Mouse (Mus musculus) testis, adult 2 months (tissue): ENCODE results near the gene Zfp687. TPM values are rescaled to one million over a fixed set of nuclear protein-coding genes. Genes with fewer than 3 reads are reported as not detected.
A peak's percentile ranks its signal among the peaks of the same experiment; 100 is the strongest.
"Not testable (repeated sequence)": the region's sequence is repeated elsewhere in the genome, so short reads cannot be mapped to it uniquely, and the experiment has no call there.

Experiments used
- H3K27ac ChIP-seq: fragments of 200-500 bp; 2 replicates; pipeline ENCODE4 v1.5.1; 2012; ENCODE audit warnings: low read depth, low read length; ENCODE audit not compliant: control insufficient read depth, insufficient read depth
- H3K27me3 ChIP-seq: fragments of 200-500 bp; 2 replicates; pipeline ENCODE4 v1.6.1; 2012; ENCODE audit warnings: mild to moderate bottlenecking, low read length, moderate library complexity; ENCODE audit not compliant: control insufficient read depth, insufficient read depth
- H3K36me3 ChIP-seq: fragments of 200-500 bp; 2 replicates; pipeline ENCODE4 v1.6.1; 2012; ENCODE audit warnings: mild to moderate bottlenecking, low read length; ENCODE audit not compliant: control insufficient read depth, insufficient read depth
- H3K4me1 ChIP-seq: fragments of 200-500 bp; 2 replicates; pipeline ENCODE4 v1.6.1; 2012; ENCODE audit warnings: low read length; ENCODE audit not compliant: control insufficient read depth, insufficient read depth
- H3K4me3 ChIP-seq: fragments of 200-500 bp; 2 replicates; pipeline ENCODE4 v1.5.1; 2012; ENCODE audit warnings: low read depth, mild to moderate bottlenecking, low read length, moderate library complexity, mixed read lengths; ENCODE audit not compliant: control insufficient read depth
- CTCF ChIP-seq: fragments of 200-500 bp; IDR thresholded peaks from 2 replicates; pipeline ENCODE4 v1.5.1; 2012; ENCODE audit warnings: low read depth, mild to moderate bottlenecking, inconsistent platforms, low read length, moderate library complexity; ENCODE audit not compliant: control insufficient read depth, insufficient read depth, insufficient replicate concordance
- POLR2A ChIP-seq: fragments of 200-500 bp; IDR thresholded peaks from 2 replicates; pipeline ENCODE4 v1.6.1; 2012; ENCODE audit warnings: low read depth, mild to moderate bottlenecking, inconsistent platforms, low read length, moderate library complexity; ENCODE audit not compliant: control insufficient read depth
- polyA plus RNA-seq: library from polyadenylated mRNA; depleted of rRNA; stranded (reverse); fragments of >200 nt; gene quantifications from 2 replicates; pipeline ENCODE4 v1.2.3, GENCODE M21; 2012

Zfp687 gene
- polyA plus RNA-seq, 1 experiment = 43.3 TPM

GRCm38 (mm10) chr3:95047914-95048313 is 32.7 kb upstream of the Zfp687 start:
- no peak for TF ChIP-seq CTCF
- Histone ChIP-seq H3K27ac (peak overlapping the region; percentile 40; the same call in 1 of the 2 replicates), H3K4me1 (peaks cover 4% of the 10 kb centered on the region; the same call in 1 of the 2 replicates)

DNA sequence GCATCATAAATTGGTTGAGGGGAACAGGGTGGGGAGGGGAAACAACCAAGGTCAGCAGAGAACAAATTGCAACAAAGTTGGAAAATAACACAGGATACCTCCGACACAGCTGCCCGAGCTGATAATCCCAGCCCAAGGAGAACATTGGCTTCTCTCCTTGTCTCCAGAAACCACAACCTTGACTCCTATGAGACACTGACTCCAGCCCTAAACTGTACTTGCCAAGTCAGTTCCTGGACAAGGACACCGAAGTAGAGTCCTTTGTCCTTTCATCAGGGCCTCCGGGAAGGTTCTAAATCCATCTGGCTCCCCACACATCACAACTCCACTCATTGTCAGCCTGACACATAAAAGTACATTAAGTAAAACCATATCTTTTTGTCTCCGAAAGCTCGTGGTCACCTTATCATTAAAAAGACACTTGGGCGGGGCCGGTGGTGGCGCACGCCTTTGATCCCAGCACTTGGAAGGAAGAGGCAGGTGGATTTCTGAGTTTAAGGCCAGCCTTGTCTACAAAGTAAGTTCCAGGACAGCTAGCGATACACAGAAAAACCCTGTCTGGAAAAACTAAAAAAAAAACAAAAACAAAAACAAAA is 31.3 kb upstream of the Zfp687 start:
- no peaks in the 10 kb centered on the region for H3K27me3 ChIP-seq

More at GRCm38 (mm10) chr3:95047914-95048313, 32.7 kb upstream of the Zfp687 start:
- Histone ChIP-seq H3K4me3 (no peak overlapping the region), H3K36me3 (no peaks in the 10 kb centered on the region), H3K27me3 (no peaks in the 10 kb centered on the region)

GRCm38 (mm10) chr3:95043251-95043650 is 28.0 kb upstream of the Zfp687 start:
- Histone ChIP-seq H3K27ac (no peak overlapping the region), H3K4me1 (peaks cover 4% of the 10 kb centered on the region), H3K4me3 (no peak overlapping the region), H3K36me3 (no peaks in the 10 kb centered on the region), H3K27me3 (no peaks in the 10 kb centered on the region)
- TF ChIP-seq CTCF (no peak), POLR2A (no peak)

More for the DNA sequence above, 31.3 kb upstream of the Zfp687 start:
- H3K36me3 ChIP-seq = no peaks in the 10 kb centered on the region
- H3K4me1 ChIP-seq = peaks cover 4% of the 10 kb centered on the region
- no peak overlapping the region for H3K4me3 ChIP-seq
- peak overlapping the region; percentile 52 for H3K27ac ChIP-seq
- TF ChIP-seq POLR2A (no peak), CTCF (no peak)

- peaks cover 4% of the 10 kb centered on the region for H3K4me1 ChIP-seq
- peak overlapping the region; percentile 61 for H3K27ac ChIP-seq
- no peaks in the 10 kb centered on the region for H3K36me3 ChIP-seq
- TF ChIP-seq POLR2A (no peak), CTCF (no peak)
- H3K4me3 ChIP-seq = peak overlapping the region; percentile 90
- no peaks in the 10 kb centered on the region for H3K27me3 ChIP-seq
Observed at GRCm38 (mm10) chr3:95042838-95043229, 27.6 kb upstream of the Zfp687 start.

- Histone ChIP-seq H3K36me3 (no peaks in the 10 kb centered on the region), H3K27me3 (no peaks in the 10 kb centered on the region), H3K4me3 (peak within 1 kb of the TSS; percentile 90), H3K4me1 (peaks cover 4% of the 10 kb centered on the region), H3K27ac (peak within 1 kb of the TSS; percentile 61)
- no peak for TF ChIP-seq CTCF
- TF ChIP-seq POLR2A = peak; percentile 97
Observed at GRCm38 (mm10) chr3:95042166-95042837, 27.1 kb upstream of the Zfp687 start, which contains the start of gene Psmd4. Gene Psmd4 (minus strand): TSS chr3:95042614.

DNA sequence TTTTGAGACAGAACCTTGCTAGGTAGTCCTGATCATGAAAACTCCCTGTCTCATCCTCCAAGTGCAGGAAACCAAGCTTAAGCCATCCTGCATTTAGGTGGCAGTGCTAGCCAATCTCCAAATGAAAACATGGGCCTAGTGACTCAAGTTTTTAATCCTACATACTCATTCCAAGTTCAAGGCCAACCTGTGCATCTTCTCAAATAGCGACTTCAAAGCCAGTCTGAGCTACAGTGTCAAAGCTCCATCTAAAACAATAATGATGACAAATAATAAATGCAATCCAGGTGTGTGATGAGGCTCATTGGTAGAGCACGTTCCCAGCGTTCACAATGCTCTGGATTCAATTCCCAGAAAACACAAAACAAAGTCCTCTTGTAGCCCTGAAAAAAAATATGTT is 26.4 kb upstream of the Zfp687 start:
- H3K36me3 ChIP-seq = no peaks in the 10 kb centered on the region
- no peak overlapping the region for H3K27ac ChIP-seq
- TF ChIP-seq POLR2A (no peak), CTCF (no peak)
- H3K4me3 ChIP-seq = peak overlapping the region; percentile 90; the same call in 1 of the 2 replicates
- H3K27me3 ChIP-seq = no peaks in the 10 kb centered on the region
- H3K4me1 ChIP-seq = peaks cover 2% of the 10 kb centered on the region

DNA sequence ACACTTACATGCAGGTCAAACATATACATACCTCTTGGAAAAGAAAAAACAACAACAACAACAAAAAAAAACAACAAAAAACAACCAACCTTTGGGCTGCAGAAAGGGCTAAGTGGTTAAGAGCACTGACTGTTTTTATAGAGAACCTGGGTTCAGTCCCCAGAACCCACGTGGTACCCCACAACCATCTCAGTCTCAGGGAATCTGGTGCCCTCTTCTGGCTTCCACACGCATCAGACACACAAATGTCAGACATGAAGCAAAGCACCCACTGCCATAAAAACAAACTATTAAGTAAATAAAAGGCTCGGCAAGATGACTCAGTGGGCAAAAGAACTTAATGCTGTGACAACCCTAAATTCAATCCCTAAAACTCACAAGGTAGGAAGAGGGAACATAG is 14.7 kb upstream of the Zfp687 start:
- TF ChIP-seq CTCF = no peak
- no peak for TF ChIP-seq POLR2A
- Histone ChIP-seq H3K4me3 (no peak overlapping the region), H3K36me3 (peaks cover 9% of the 10 kb centered on the region), H3K4me1 (peaks cover under 1% of the 10 kb centered on the region; the same call in 1 of the 2 replicates), H3K27me3 (no peaks in the 10 kb centered on the region), H3K27ac (no peak overlapping the region)

DNA sequence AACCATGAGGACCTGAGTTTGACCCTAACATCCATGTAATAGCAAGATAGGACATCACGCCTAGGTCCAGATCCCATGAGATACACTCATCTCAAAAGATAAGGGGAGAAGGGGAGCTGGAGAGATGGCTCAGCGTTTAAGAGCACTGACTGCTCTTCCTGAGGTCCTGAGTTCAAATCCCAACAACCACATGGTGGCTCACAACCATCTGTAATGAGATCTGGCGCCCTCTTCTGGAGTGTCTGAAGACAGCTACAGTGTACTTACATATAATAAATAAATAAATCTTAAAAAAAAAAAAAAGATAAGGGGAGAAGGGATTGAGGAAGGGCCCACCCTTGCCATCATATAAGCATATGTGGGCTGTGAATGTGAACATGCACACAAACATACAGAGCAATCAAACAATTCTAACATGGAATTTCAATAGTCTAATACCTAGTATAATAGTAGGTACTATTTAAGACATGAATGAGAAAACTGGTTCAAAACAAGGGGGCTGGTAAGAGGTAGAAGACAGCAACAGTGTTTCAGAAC is 14.1 kb upstream of the Zfp687 start:
- H3K36me3 ChIP-seq, H3K4me3 ChIP-seq, H3K27me3 ChIP-seq, H3K4me1 ChIP-seq, H3K27ac ChIP-seq: not testable (repeated sequence)
